Mouse (Mus musculus) limb, embryonic 14.5 days (tissue): ENCODE measurements around the gene Nxnl1. TPM values are rescaled to one million over a fixed set of nuclear protein-coding genes. Genes with fewer than 3 reads are reported as not detected.

ENCODE experiments used
- ATAC-seq: fragments of 200-750 bp; cut with Nextera tagmentation; 2 replicates; pipeline ENCODE4 v1.8.0; 2017; ENCODE audit warnings: low read depth, moderate number of reproducible peaks, moderate TSS enrichment; ENCODE audit not compliant: low FRiP score
- DNase-seq: peaks from one replicate; pipeline ENCODE4 v3.0.0-alpha.2; 2015; ENCODE audit warnings: low spot score
- H3K27ac ChIP-seq: fragments of 300-500 bp; sonication (generic); replicated peaks from 2 replicates; pipeline ENCODE4 v1.5.1; 2014; ENCODE audit warnings: low read depth, mild to moderate bottlenecking, low read length, moderate library complexity, mixed read lengths
- H3K27me3 ChIP-seq: fragments of 300-500 bp; sonication (generic); 2 replicates; pipeline ENCODE4 v1.6.1; 2014; ENCODE audit warnings: low read length, mixed read lengths; ENCODE audit not compliant: control insufficient read depth, insufficient read depth
- H3K36me3 ChIP-seq: fragments of 300-500 bp; sonication (generic); 2 replicates; pipeline ENCODE4 v1.6.1; 2014; ENCODE audit warnings: mild to moderate bottlenecking, low read length, moderate library complexity, mixed read lengths; ENCODE audit not compliant: control insufficient read depth, insufficient read depth
- H3K4me1 ChIP-seq: fragments of 300-500 bp; sonication (generic); 2 replicates; pipeline ENCODE4 v1.6.1; 2014; ENCODE audit warnings: antibody characterized with exemption, low read length, mixed read lengths; ENCODE audit not compliant: control insufficient read depth, insufficient read depth
- H3K4me2 ChIP-seq: fragments of 300-500 bp; sonication (generic); replicated peaks from 2 replicates; pipeline ENCODE4 v1.6.1; 2014; ENCODE audit warnings: low read depth, mild to moderate bottlenecking, low read length, moderate library complexity; ENCODE audit not compliant: severe bottlenecking
- H3K4me3 ChIP-seq: fragments of 300-500 bp; sonication (generic); replicated peaks from 2 replicates; pipeline ENCODE4 v1.5.1; 2014; ENCODE audit warnings: low read length
- H3K9ac ChIP-seq: fragments of 300-500 bp; sonication (generic); 2 replicates; pipeline ENCODE4 v1.6.1; 2014; ENCODE audit warnings: mild to moderate bottlenecking, low read depth, low read length, moderate library complexity; ENCODE audit not compliant: severe bottlenecking
- H3K9me3 ChIP-seq: fragments of 300-500 bp; sonication (generic); 2 replicates; pipeline ENCODE4 v1.6.1; 2016; ENCODE audit warnings: low read length; ENCODE audit not compliant: control insufficient read depth
- POLR2A ChIP-seq: fragments of 200-500 bp; IDR thresholded peaks from 2 replicates; pipeline ENCODE4 v1.8.0; 2012; ENCODE audit warnings: inconsistent platforms, mild to moderate bottlenecking, moderate library complexity, borderline replicate concordance; ENCODE audit not compliant: insufficient read depth, insufficient read length; ENCODE audit errors: extremely low read depth
- WGBS: fragments of 180-500 bp; shearing (Covaris S2); extraction: QIAGEN DNeasy Blood & Tissue Kit; methylation state at CpG from one replicate; pipeline ENCODE4 v1.1.7; 2014; 5-methylcytosine and 5-hydroxymethylcytosine counted together
- polyA plus RNA-seq, 2 experiments: library from polyadenylated mRNA; depleted of rRNA in 1 of 2; stranded (reverse) in 1 of 2; unstranded in 1 of 2; fragments of >200 nt; fragmentation: Nextera tagmentation in 1 of 2; extraction: Ambion mirVana in 1 of 2; gene quantifications; 2 replicates each; pipeline versions ENCODE4 v1.2.1 to v1.2.3; 2012 to 2014

Gene Nxnl1
- polyA plus RNA-seq, 2 experiments, result not detected

- DNase-seq (peak; percentile 64), ATAC-seq (no peak; the same call in 1 of the 2 replicates)
- 4% methylated on average over 15 of the region's 15 CpGs for WGBS
- no peak overlapping the region for H3K27ac ChIP-seq
- peaks cover 6% of the 10 kb centered on the region for H3K4me1 ChIP-seq
- H3K36me3 ChIP-seq, result no peaks in the 10 kb centered on the region
- H3K27me3 ChIP-seq, result peaks cover 73% of the 10 kb centered on the region
- H3K9me3 ChIP-seq, result peaks cover 4% of the 10 kb centered on the region
- no peak for TF ChIP-seq POLR2A
- no peak overlapping the region for H3K4me3 ChIP-seq
- no peak overlapping the region for H3K4me2 ChIP-seq
- H3K9ac ChIP-seq, result no peak overlapping the region
Observed at GRCm38 (mm10) chr8:71561401-71561800, 5.0 kb downstream of the Nxnl1 start.

- 88% methylated on average over 5 of the region's 5 CpGs for WGBS
- Histone ChIP-seq H3K27me3 (peaks cover 78% of the 10 kb centered on the region), H3K4me3 (no peak overlapping the region), H3K9ac (no peak overlapping the region), H3K4me2 (no peak overlapping the region), H3K4me1 (peaks cover 6% of the 10 kb centered on the region), H3K27ac (no peak overlapping the region), H3K36me3 (no peaks in the 10 kb centered on the region), H3K9me3 (peaks cover 4% of the 10 kb centered on the region)
- ATAC-seq (no peak), DNase-seq (no peak)
- TF ChIP-seq POLR2A, result no peak
Observed at GRCm38 (mm10) chr8:71560765-71561164, 5.6 kb downstream of the Nxnl1 start.

GRCm38 (mm10) chr8:71560071-71560470 is 6.3 kb downstream of the Nxnl1 start:
- Histone ChIP-seq H3K9ac (no peak overlapping the region), H3K36me3 (no peaks in the 10 kb centered on the region), H3K27ac (no peak overlapping the region), H3K4me1 (peaks cover 6% of the 10 kb centered on the region), H3K4me2 (no peak overlapping the region), H3K27me3 (peaks cover 79% of the 10 kb centered on the region), H3K9me3 (peaks cover 4% of the 10 kb centered on the region), H3K4me3 (no peak overlapping the region)
- 67% methylated on average over 3 of the region's 3 CpGs for whole genome bisulfite sequencing
- no peak for TF ChIP-seq POLR2A
- DNase-seq (no peak), ATAC-seq (no peak)

- no peak for TF ChIP-seq POLR2A
- H3K9ac ChIP-seq, result peak overlapping the region; percentile 40; the same call in 1 of the 2 replicates
- H3K36me3 ChIP-seq, result no peaks in the 10 kb centered on the region
- peaks cover 6% of the 10 kb centered on the region for H3K4me1 ChIP-seq
- peaks cover 2% of the 10 kb centered on the region for H3K9me3 ChIP-seq
- ATAC-seq (peak; percentile 23; the same call in 1 of the 2 replicates), DNase-seq (peak; percentile 76)
- peak overlapping the region; percentile 36 for H3K4me3 ChIP-seq
- H3K27me3 ChIP-seq, result peaks cover 79% of the 10 kb centered on the region
- WGBS, result 2% methylated on average over 24 of the region's 24 CpGs
- peak overlapping the region; percentile 50 for H3K4me2 ChIP-seq
- no peak overlapping the region for H3K27ac ChIP-seq
Observed at GRCm38 (mm10) chr8:71558958-71559690, 7.3 kb downstream of the Nxnl1 start.

- H3K4me1 ChIP-seq, result peaks cover 6% of the 10 kb centered on the region
- peak within 1 kb of the TSS; percentile 36 for H3K4me3 ChIP-seq
- DNase-seq, result no peak
- peak within 1 kb of the TSS; percentile 40; the same call in 1 of the 2 replicates for H3K9ac ChIP-seq
- H3K36me3 ChIP-seq, result no peaks in the 10 kb centered on the region
- H3K27ac ChIP-seq, result no peak within 1 kb of the TSS
- H3K27me3 ChIP-seq, result peaks cover 74% of the 10 kb centered on the region
- 5% methylated on average over 68 of the region's 70 CpGs for WGBS
- no peaks in the 10 kb centered on the region for H3K9me3 ChIP-seq
- ATAC-seq, result peak; percentile 18; the same call in 1 of the 2 replicates
- no peak for TF ChIP-seq POLR2A
- peak within 1 kb of the TSS; percentile 50 for H3K4me2 ChIP-seq
Observed at GRCm38 (mm10) chr8:71558071-71558957, 8.1 kb downstream of the Nxnl1 start, which contains the start of gene Tmem221. Gene Tmem221 (minus strand): TSS chr8:71558871.
